Mouse (Mus musculus): ENCODE data around the gene Cuta. TPM values are rescaled to one million over a fixed set of nuclear protein-coding genes. Genes with fewer than 3 reads are reported as not detected.

Gene Cuta
- polyA plus RNA-seq, 1 experiment = 166 TPM

- Histone ChIP-seq H3K36me3 (ENCODE audit: control insufficient read depth, insufficient read depth) (peaks cover 1% of the 10 kb centered on the region), H3K79me2 (ENCODE audit: control insufficient read depth, insufficient read depth) (peaks cover 21% of the 10 kb centered on the region), H3K27me3 (ENCODE audit: control insufficient read depth, insufficient read depth, insufficient read length) (no peaks in the 10 kb centered on the region), H3K79me3 (ENCODE audit: low read depth) (peaks cover 21% of the 10 kb centered on the region), H3K4me3 (ENCODE audit: insufficient read depth, poor library complexity, severe bottlenecking) (no peak overlapping the region), H3ac (ENCODE audit: control insufficient read depth, insufficient read length, low read depth) (no peak overlapping the region)
- TF ChIP-seq CTCF (IDR thresholded peaks at IDR 0.05; ENCODE audit: control insufficient read depth, insufficient read depth, insufficient read length) (no peak), USF1 (IDR thresholded peaks at IDR 0.05; ENCODE audit: low read depth) (no peak), MYOD1 (IDR thresholded peaks at IDR 0.05; ENCODE audit: control insufficient read depth, insufficient read length, low read depth) (no peak), CEBPB (IDR thresholded peaks at IDR 0.05; ENCODE audit: low read depth) (no peak), MAX (IDR thresholded peaks at IDR 0.05) (no peak), MYOG (IDR thresholded peaks at IDR 0.05; ENCODE audit: control insufficient read depth, extremely low read depth, insufficient read length) (no peak), FOSL1 (IDR thresholded peaks at IDR 0.05; ENCODE audit: insufficient read depth, low read length, poor library complexity, severe bottlenecking) (no peak)
These were observed 30.9 kb upstream of the Cuta start for GRCm38 (mm10) chr17:26970221-26970620.

GRCm38 (mm10) chr17:26969257-26969656, 29.9 kb upstream of the Cuta start:
- Histone ChIP-seq H3K36me3 (ENCODE audit: control insufficient read depth, insufficient read depth) (no peaks in the 10 kb centered on the region), H3K27me3 (ENCODE audit: control insufficient read depth, insufficient read depth, insufficient read length) (no peaks in the 10 kb centered on the region), H3K79me3 (ENCODE audit: low read depth) (peaks cover 13% of the 10 kb centered on the region), H3ac (ENCODE audit: control insufficient read depth, insufficient read length, low read depth) (no peak overlapping the region), H3K79me2 (ENCODE audit: control insufficient read depth, insufficient read depth) (peaks cover 11% of the 10 kb centered on the region), H3K4me3 (ENCODE audit: insufficient read depth, poor library complexity, severe bottlenecking) (no peak overlapping the region)
- TF ChIP-seq USF1 (IDR thresholded peaks at IDR 0.05; ENCODE audit: low read depth) (no peak), MYOD1 (IDR thresholded peaks at IDR 0.05; ENCODE audit: control insufficient read depth, insufficient read length, low read depth) (no peak), CEBPB (IDR thresholded peaks at IDR 0.05; ENCODE audit: low read depth) (no peak), FOSL1 (IDR thresholded peaks at IDR 0.05; ENCODE audit: insufficient read depth, low read length, poor library complexity, severe bottlenecking) (no peak), MYOG (IDR thresholded peaks at IDR 0.05; ENCODE audit: control insufficient read depth, extremely low read depth, insufficient read length) (no peak), CTCF (IDR thresholded peaks at IDR 0.05; ENCODE audit: control insufficient read depth, insufficient read depth, insufficient read length) (no peak), MAX (IDR thresholded peaks at IDR 0.05) (no peak)

GRCm38 (mm10) chr17:26968200-26968611, 28.8 kb upstream of the Cuta start:
- Histone ChIP-seq H3K4me3 (ENCODE audit: insufficient read depth, poor library complexity, severe bottlenecking) (no peak overlapping the region), H3K79me3 (ENCODE audit: low read depth) (peaks cover 4% of the 10 kb centered on the region), H3K36me3 (ENCODE audit: control insufficient read depth, insufficient read depth) (no peaks in the 10 kb centered on the region), H3K79me2 (ENCODE audit: control insufficient read depth, insufficient read depth) (peaks cover under 1% of the 10 kb centered on the region), H3K27me3 (ENCODE audit: control insufficient read depth, insufficient read depth, insufficient read length) (no peaks in the 10 kb centered on the region), H3ac (ENCODE audit: control insufficient read depth, insufficient read length, low read depth) (no peak overlapping the region)
- TF ChIP-seq MYOG (IDR thresholded peaks at IDR 0.05; ENCODE audit: control insufficient read depth, extremely low read depth, insufficient read length) (no peak), MAX (IDR thresholded peaks at IDR 0.05) (no peak), CEBPB (IDR thresholded peaks at IDR 0.05; ENCODE audit: low read depth) (no peak), MYOD1 (IDR thresholded peaks at IDR 0.05; ENCODE audit: control insufficient read depth, insufficient read length, low read depth) (no peak), FOSL1 (IDR thresholded peaks at IDR 0.05; ENCODE audit: insufficient read depth, low read length, poor library complexity, severe bottlenecking) (no peak), CTCF (IDR thresholded peaks at IDR 0.05; ENCODE audit: control insufficient read depth, insufficient read depth, insufficient read length) (no peak), USF1 (IDR thresholded peaks at IDR 0.05; ENCODE audit: low read depth) (no peak)

GRCm38 (mm10) chr17:26967477-26967876, 28.1 kb upstream of the Cuta start:
- Histone ChIP-seq H3K36me3 (ENCODE audit: control insufficient read depth, insufficient read depth) (no peaks in the 10 kb centered on the region), H3K27me3 (ENCODE audit: control insufficient read depth, insufficient read depth, insufficient read length) (no peaks in the 10 kb centered on the region), H3K79me2 (ENCODE audit: control insufficient read depth, insufficient read depth) (no peaks in the 10 kb centered on the region), H3K4me3 (ENCODE audit: insufficient read depth, poor library complexity, severe bottlenecking) (no peak overlapping the region), H3K79me3 (ENCODE audit: low read depth) (peaks cover 2% of the 10 kb centered on the region), H3ac (ENCODE audit: control insufficient read depth, insufficient read length, low read depth) (no peak overlapping the region)
- TF ChIP-seq MAX (IDR thresholded peaks at IDR 0.05) (no peak), USF1 (IDR thresholded peaks at IDR 0.05; ENCODE audit: low read depth) (no peak), CTCF (IDR thresholded peaks at IDR 0.05; ENCODE audit: control insufficient read depth, insufficient read depth, insufficient read length) (no peak), MYOD1 (IDR thresholded peaks at IDR 0.05; ENCODE audit: control insufficient read depth, insufficient read length, low read depth) (no peak), CEBPB (IDR thresholded peaks at IDR 0.05; ENCODE audit: low read depth) (no peak), MYOG (IDR thresholded peaks at IDR 0.05; ENCODE audit: control insufficient read depth, extremely low read depth, insufficient read length) (no peak)

- H3K27me3 ChIP-seq (ENCODE audit: control insufficient read depth, insufficient read depth, insufficient read length) = no peaks in the 10 kb centered on the region
- no peaks in the 10 kb centered on the region for H3K36me3 ChIP-seq (ENCODE audit: control insufficient read depth, insufficient read depth)
- TF ChIP-seq MYOD1 (IDR thresholded peaks at IDR 0.05; ENCODE audit: control insufficient read depth, insufficient read length, low read depth) = no peak
- no peak for TF ChIP-seq USF1 (IDR thresholded peaks at IDR 0.05; ENCODE audit: low read depth)
- no peak for TF ChIP-seq CTCF (IDR thresholded peaks at IDR 0.05; ENCODE audit: control insufficient read depth, insufficient read depth, insufficient read length)
- TF ChIP-seq FOSL1 (IDR thresholded peaks at IDR 0.05; ENCODE audit: insufficient read depth, low read length, poor library complexity, severe bottlenecking) = no peak
- TF ChIP-seq MAX (IDR thresholded peaks at IDR 0.05) = no peak
- no peak for TF ChIP-seq CEBPB (IDR thresholded peaks at IDR 0.05; ENCODE audit: low read depth)
- TF ChIP-seq MYOG (IDR thresholded peaks at IDR 0.05; ENCODE audit: control insufficient read depth, extremely low read depth, insufficient read length) = no peak
- H3K79me3 ChIP-seq (ENCODE audit: low read depth) = no peaks in the 10 kb centered on the region
- H3ac ChIP-seq (ENCODE audit: control insufficient read depth, insufficient read length, low read depth) = no peak overlapping the region
- no peaks in the 10 kb centered on the region for H3K79me2 ChIP-seq (ENCODE audit: control insufficient read depth, insufficient read depth)
- no peak overlapping the region for H3K4me3 ChIP-seq (ENCODE audit: insufficient read depth, poor library complexity, severe bottlenecking)
These were observed 27.6 kb upstream of the Cuta start for GRCm38 (mm10) chr17:26966993-26967392.
